Mouse (Mus musculus) myocyte (in vitro differentiated cells): ENCODE measurements around the gene Camta1.

ENCODE experiments used
- MAX ChIP-seq: IDR thresholded peaks from one replicate; pipeline ENCODE4 v1.6.1; 2011; ENCODE audit warnings: low read depth, mild to moderate bottlenecking, control low read depth
- MYOD1 ChIP-seq, 3 experiments: IDR thresholded peaks; one replicate each; pipeline ENCODE4 v1.6.1; 2011; ENCODE audit warnings: control low read depth in 2 of 3, low read depth in 2 of 3, mild to moderate bottlenecking in 2 of 3, moderate library complexity in 1 of 3; ENCODE audit not compliant: insufficient read length in 2 of 3, control insufficient read depth in 1 of 3
- POLR2A ChIP-seq: IDR thresholded peaks from one replicate; pipeline ENCODE4 v1.6.1; 2011; ENCODE audit warnings: low read depth, mild to moderate bottlenecking, control low read depth, moderate library complexity; ENCODE audit not compliant: insufficient read length
- TCF3 ChIP-seq: IDR thresholded peaks from one replicate; pipeline ENCODE4 v1.6.1; 2011; ENCODE audit warnings: low read depth, control low read depth; ENCODE audit not compliant: insufficient read length

DNA sequence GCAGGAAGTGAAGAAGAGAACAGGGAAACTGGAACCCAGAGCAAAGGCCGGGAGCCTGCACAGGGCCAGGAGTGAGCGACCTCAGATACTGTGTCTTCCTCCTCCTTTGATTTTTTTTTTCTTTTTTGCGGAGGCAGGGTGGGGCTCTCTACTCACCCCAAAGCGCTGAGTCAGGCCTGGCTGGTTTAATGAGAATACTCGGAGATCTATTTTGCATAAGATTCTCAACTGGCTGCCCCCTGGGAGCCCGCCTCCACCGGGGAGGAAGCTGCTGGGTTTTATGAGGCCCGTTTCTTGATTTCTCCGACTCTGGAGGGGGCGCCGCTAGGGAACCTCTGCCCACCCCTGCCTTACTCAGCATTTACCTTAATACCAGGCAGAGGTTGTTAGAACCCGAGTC, 618.9 kb downstream of the Camta1 start:
- TF ChIP-seq POLR2A (no peak), MAX (no peak), TCF3 (no peak), MYOD1 (IDR thresholded peaks at IDR 0.05; ENCODE audit: control insufficient read depth in 1 of 3, insufficient read length in 2 of 3, low read depth in 2 of 3) (no peak)
